Mouse (Mus musculus) cerebellum, adult 2 months (tissue): ENCODE results near the gene Anks1b.

Source experiments
- CTCF ChIP-seq: fragments of 200-500 bp; IDR thresholded peaks from 2 replicates; pipeline ENCODE4 v1.5.1; 2011; ENCODE audit warnings: low read depth, mild to moderate bottlenecking, control low read depth, low read length, moderate library complexity, borderline replicate concordance; ENCODE audit not compliant: insufficient read depth
- POLR2A ChIP-seq: fragments of 200-500 bp; IDR thresholded peaks from 2 replicates; pipeline ENCODE4 v1.6.1; 2011; ENCODE audit warnings: low read length, control low read depth, borderline replicate concordance; ENCODE audit not compliant: insufficient read depth

DNA sequence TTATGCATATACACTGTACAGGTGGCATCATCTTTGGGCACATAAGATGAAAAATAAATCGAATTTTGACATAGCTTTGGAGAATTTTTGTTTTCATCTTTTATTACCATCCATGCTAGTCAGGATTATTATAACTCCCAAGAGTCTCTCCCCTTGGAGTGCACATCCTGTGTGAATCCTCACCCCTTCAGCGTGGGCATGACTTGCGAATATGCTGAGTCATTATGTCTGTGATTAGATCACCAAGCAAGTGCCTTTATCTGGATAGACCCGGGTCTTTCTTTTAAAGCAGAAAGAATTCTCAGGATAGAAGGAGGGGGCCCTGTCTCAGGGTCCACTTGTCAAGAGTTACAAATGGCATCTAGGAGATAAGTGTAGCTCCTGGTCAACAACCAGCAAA lies 48.7 kb downstream of the Anks1b start:
- TF ChIP-seq CTCF, result no peak
- no peak for TF ChIP-seq POLR2A
